Mouse (Mus musculus) hindbrain, embryonic 14.5 days (tissue): ENCODE measurements around the gene Tipin. TPM values are rescaled to one million over a fixed set of nuclear protein-coding genes. Genes with fewer than 3 reads are reported as not detected.

ENCODE experiments used
- ATAC-seq: fragments of 200-750 bp; cut with Nextera tagmentation; 2 replicates; pipeline ENCODE4 v1.8.0; 2017; ENCODE audit warnings: moderate number of reproducible peaks, mild to moderate bottlenecking, moderate TSS enrichment, moderate library complexity; ENCODE audit not compliant: low FRiP score
- DNase-seq: peaks from one replicate; pipeline ENCODE4 v3.0.0-alpha.2; 2015; ENCODE audit warnings: low spot score
- H3K27ac ChIP-seq: fragments of 300-500 bp; sonication (generic); 2 replicates; pipeline ENCODE4 v1.5.1; 2014; ENCODE audit warnings: mild to moderate bottlenecking, moderate library complexity
- H3K27me3 ChIP-seq: fragments of 300-500 bp; sonication (generic); 2 replicates; pipeline ENCODE4 v1.6.1; 2014; ENCODE audit warnings: mild to moderate bottlenecking, low read length, mixed read lengths; ENCODE audit not compliant: control insufficient read depth, insufficient read depth
- H3K36me3 ChIP-seq: fragments of 300-500 bp; sonication (generic); replicated peaks from 2 replicates; pipeline ENCODE4 v1.6.1; 2014; ENCODE audit not compliant: control insufficient read depth, insufficient read depth
- H3K4me1 ChIP-seq: fragments of 300-500 bp; sonication (generic); replicated peaks from 2 replicates; pipeline ENCODE4 v1.6.1; 2014; ENCODE audit warnings: antibody characterized with exemption, low read length, mixed read lengths; ENCODE audit not compliant: control insufficient read depth, insufficient read depth
- H3K4me2 ChIP-seq: fragments of 300-500 bp; sonication (generic); replicated peaks from 2 replicates; pipeline ENCODE4 v1.6.1; 2014; ENCODE audit warnings: mild to moderate bottlenecking, moderate library complexity
- H3K4me3 ChIP-seq: fragments of 300-500 bp; sonication (generic); replicated peaks from 2 replicates; pipeline ENCODE4 v1.5.1; 2014; ENCODE audit warnings: mild to moderate bottlenecking, low read length
- H3K9ac ChIP-seq: fragments of 300-500 bp; sonication (generic); 2 replicates; pipeline ENCODE4 v1.6.1; 2014
- H3K9me3 ChIP-seq: fragments of 300-500 bp; sonication (generic); 2 replicates; pipeline ENCODE4 v1.6.1; 2016; ENCODE audit warnings: low read length; ENCODE audit not compliant: control insufficient read depth
- WGBS: fragments of 180-500 bp; shearing (Covaris S2); extraction: QIAGEN DNeasy Blood & Tissue Kit; methylation state at CpG from one replicate; pipeline ENCODE4 v1.1.7; 2014; 5-methylcytosine and 5-hydroxymethylcytosine counted together
- polyA plus RNA-seq: library from polyadenylated mRNA; unstranded; fragments of >200 nt; fragmentation: Nextera tagmentation; extraction: Ambion mirVana; gene quantifications from 2 replicates; pipeline ENCODE4 v1.2.1, GENCODE M21; 2014

Tipin gene
- polyA plus RNA-seq, 1 experiment from 2014 or later: 73.3 TPM

DNA sequence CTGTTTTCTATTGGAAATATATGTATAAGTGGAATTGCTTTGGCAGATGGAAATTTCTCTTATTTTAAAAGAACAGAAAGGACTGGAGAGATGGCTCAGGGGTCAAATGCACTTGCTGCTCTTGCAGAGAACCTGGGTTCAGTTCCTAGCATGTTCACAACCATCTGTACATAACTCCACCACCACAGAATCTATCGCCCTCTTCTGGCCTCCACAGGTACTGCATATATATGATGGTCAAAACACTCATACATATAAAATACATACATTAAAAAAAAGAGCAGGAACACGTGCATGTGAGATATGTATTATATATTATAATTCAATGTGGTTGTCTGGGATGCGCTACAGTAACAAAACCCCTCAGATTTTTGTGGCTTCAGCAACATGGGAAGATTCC, 69.8 kb downstream of the Tipin start:
- no peak overlapping the region for H3K27ac ChIP-seq
- H3K9me3 ChIP-seq: no peaks in the 10 kb centered on the region
- DNase-seq (no peak), ATAC-seq (no peak)
- no peak overlapping the region for H3K4me3 ChIP-seq
- no peaks in the 10 kb centered on the region for H3K4me1 ChIP-seq
- no peaks in the 10 kb centered on the region for H3K27me3 ChIP-seq
- H3K9ac ChIP-seq: no peak overlapping the region
- H3K4me2 ChIP-seq: no peak overlapping the region
- no peaks in the 10 kb centered on the region for H3K36me3 ChIP-seq
- 41% methylated on average over 3 of the region's 3 CpGs for WGBS

Other genes with a start within 250 kb of the Tipin start
- not detected in 2 replicates for gene Lctl, start 164.4 kb upstream of the Tipin start, polyA plus RNA-seq
- 3.6 and 4.3 TPM in 2 replicates for gene Zwilch, start 108.5 kb upstream of the Tipin start, polyA plus RNA-seq
- 650 and 656 TPM in 2 replicates for gene Rpl4, start 108.2 kb upstream of the Tipin start, polyA plus RNA-seq
- gene Snapc5, start 102.3 kb upstream of the Tipin start, polyA plus RNA-seq: 24.2 and 27.0 TPM in 2 replicates
- gene Uchl4, start 46.4 kb upstream of the Tipin start, polyA plus RNA-seq: 2.7 and 2.8 TPM in 2 replicates
- gene Map2k1, start 27.9 kb upstream of the Tipin start, polyA plus RNA-seq: 66.4 and 74.4 TPM in 2 replicates
- gene Dis3l, start 59.7 kb downstream of the Tipin start, polyA plus RNA-seq: 21.1 and 23.2 TPM in 2 replicates
- gene Megf11, start 104.0 kb downstream of the Tipin start, polyA plus RNA-seq: 15.6 and 17.4 TPM in 2 replicates